Mouse (Mus musculus): Measurements from ENCODE around the gene Snx20. TPM values are rescaled to one million over a fixed set of nuclear protein-coding genes. Genes with fewer than 3 reads are reported as not detected.

The Snx20 gene
- polyA plus RNA-seq, 1 experiment from 2014 or later: 1.3 TPM

DNA sequence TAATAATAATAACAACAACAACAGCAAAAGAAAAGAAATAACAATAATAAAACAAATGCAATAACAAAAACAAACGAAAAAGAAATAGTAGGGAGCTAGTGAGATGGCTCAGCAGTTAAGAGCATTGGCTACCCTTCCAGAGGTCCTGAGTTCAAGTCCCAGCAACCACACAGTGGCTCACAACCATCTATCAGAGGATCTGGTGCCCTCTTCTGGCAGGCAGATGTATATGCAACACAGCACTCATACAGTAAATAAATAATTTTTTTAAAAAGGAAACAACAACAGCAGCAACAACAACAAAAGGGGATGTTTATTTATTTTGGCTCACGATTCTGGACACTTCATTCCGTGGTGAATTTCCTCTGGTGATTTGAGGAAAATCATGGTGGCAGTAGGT, 16.4 kb downstream of the Snx20 start:
- Histone ChIP-seq H3K36me3 (no peaks in the 10 kb centered on the region), H3K9me3 (no peaks in the 10 kb centered on the region), H3K27ac (no peak overlapping the region), H3K27me3 (replicated peaks) (no peaks in the 10 kb centered on the region; the same call in 1 of the 2 replicates), H3K4me2 (replicated peaks) (no peak overlapping the region), H3K4me1 (no peaks in the 10 kb centered on the region), H3K4me3 (no peak overlapping the region), H3K9ac (no peak overlapping the region)
- no peak for ATAC-seq (ENCODE audit: low FRiP score, low read depth)
- WGBS: 70% methylated on average over 3 of the region's 3 CpGs

DNA sequence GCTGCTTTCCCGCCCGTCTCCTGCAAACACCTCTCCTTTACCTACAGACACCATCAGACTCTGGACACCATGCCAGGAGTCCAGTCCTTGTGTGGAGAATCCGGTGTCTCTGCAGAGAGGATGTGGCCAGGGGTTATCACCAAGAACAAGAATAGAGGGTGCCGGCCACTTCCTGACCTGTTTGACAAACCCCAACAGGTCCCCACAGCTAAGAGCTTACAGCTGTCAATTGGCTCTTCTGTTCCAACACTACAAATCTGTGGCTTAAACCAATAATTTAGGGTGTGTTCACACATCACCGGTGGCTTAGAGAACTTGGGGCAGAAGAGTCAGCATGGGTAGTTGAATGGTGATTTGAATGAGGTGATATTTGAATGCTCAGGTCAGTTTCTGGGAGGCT, 17.3 kb downstream of the Snx20 start:
- H3K9ac ChIP-seq: no peak overlapping the region
- no peak overlapping the region for H3K4me2 ChIP-seq (replicated peaks)
- H3K4me1 ChIP-seq: no peaks in the 10 kb centered on the region
- no peak overlapping the region for H3K27ac ChIP-seq
- WGBS: 75% methylated on average over 5 of the region's 5 CpGs
- ATAC-seq (ENCODE audit: low FRiP score, low read depth): no peak
- no peaks in the 10 kb centered on the region for H3K36me3 ChIP-seq
- H3K4me3 ChIP-seq: no peak overlapping the region
- no peaks in the 10 kb centered on the region for H3K9me3 ChIP-seq
- no peaks in the 10 kb centered on the region; the same call in 1 of the 2 replicates for H3K27me3 ChIP-seq (replicated peaks)

DNA sequence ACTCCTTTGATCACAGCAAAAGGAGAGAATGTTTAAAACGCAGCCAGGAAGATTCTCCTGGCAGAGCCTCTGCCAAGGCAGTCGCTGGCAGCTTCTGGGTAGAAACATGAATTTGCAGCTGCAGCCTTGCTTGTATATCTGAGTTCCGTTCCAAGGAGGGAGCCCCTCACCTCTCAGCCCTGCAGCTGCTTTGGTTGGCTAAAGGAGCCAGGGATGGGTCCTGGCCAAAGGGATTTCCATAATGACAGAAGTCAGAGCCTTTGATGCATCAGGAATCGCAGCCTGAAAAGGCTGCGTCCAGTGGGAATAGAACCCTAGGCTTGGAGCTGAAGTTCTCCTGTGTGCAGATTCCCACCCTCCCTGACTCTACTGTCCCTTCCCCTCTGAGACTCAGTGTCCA, 20.9 kb downstream of the Snx20 start:
- H3K9ac ChIP-seq: no peak overlapping the region
- no peak overlapping the region for H3K4me2 ChIP-seq (replicated peaks)
- H3K27ac ChIP-seq: no peak overlapping the region
- H3K27me3 ChIP-seq (replicated peaks): no peaks in the 10 kb centered on the region
- H3K4me3 ChIP-seq: no peak overlapping the region
- no peaks in the 10 kb centered on the region for H3K4me1 ChIP-seq
- 81% methylated on average over 5 of the region's 5 CpGs for WGBS
- no peaks in the 10 kb centered on the region for H3K9me3 ChIP-seq
- no peak for ATAC-seq (ENCODE audit: low FRiP score, low read depth)
- H3K36me3 ChIP-seq: no peaks in the 10 kb centered on the region

DNA sequence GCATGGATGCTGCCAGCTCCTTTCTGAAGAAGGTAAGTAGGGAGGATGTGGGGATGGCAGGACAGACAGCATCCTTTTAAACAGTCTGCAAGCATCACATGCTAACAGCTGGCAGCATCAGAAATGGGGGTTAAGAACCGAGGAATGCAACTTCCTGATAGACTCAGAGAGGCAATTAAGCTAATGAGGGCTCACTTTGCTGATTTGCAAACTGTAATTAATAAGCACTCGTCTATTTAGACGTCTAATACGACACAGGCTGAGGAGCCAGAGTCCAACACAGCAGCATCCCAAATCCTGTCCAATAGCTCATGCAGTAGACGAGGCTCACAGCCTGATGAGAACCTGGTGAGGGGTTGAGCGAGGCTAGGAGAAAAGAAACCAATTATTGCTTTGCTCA, 25.7 kb downstream of the Snx20 start:
- Histone ChIP-seq H3K4me2 (replicated peaks) (no peak overlapping the region), H3K9me3 (no peaks in the 10 kb centered on the region), H3K27ac (no peak overlapping the region), H3K4me1 (peaks cover 4% of the 10 kb centered on the region; the same call in 1 of the 2 replicates), H3K36me3 (no peaks in the 10 kb centered on the region), H3K4me3 (no peak overlapping the region), H3K9ac (no peak overlapping the region), H3K27me3 (replicated peaks) (no peaks in the 10 kb centered on the region)
- no peak for ATAC-seq (ENCODE audit: low FRiP score, low read depth)
- WGBS: 77% methylated on average over 6 of the region's 6 CpGs

DNA sequence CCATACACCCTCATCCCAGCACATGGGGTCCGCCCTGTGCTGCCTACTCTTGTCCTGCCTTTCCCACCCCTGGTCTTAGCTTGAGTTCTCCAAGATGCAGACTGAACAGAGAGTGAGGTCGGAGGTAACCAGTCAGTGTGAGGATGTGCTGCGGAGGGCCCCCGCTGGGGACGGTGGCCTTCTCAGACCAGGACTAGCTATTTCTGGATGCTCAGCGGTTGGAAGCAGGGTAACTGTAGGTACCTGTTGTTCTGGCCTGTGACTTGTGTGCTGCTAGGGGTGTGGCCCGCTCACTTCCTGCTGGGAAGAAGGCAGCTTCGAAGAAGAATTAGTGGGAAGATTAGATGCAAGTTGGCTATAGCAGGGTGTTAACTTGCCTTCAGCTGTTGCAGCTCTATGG, 26.9 kb downstream of the Snx20 start:
- Histone ChIP-seq H3K27me3 (replicated peaks) (no peaks in the 10 kb centered on the region), H3K4me2 (replicated peaks) (no peak overlapping the region), H3K36me3 (no peaks in the 10 kb centered on the region), H3K4me3 (no peak overlapping the region), H3K9me3 (no peaks in the 10 kb centered on the region), H3K9ac (no peak overlapping the region), H3K27ac (no peak overlapping the region), H3K4me1 (peaks cover 13% of the 10 kb centered on the region)
- ATAC-seq (ENCODE audit: low FRiP score, low read depth): no peak
- WGBS: 83% methylated on average over 8 of the region's 8 CpGs

DNA sequence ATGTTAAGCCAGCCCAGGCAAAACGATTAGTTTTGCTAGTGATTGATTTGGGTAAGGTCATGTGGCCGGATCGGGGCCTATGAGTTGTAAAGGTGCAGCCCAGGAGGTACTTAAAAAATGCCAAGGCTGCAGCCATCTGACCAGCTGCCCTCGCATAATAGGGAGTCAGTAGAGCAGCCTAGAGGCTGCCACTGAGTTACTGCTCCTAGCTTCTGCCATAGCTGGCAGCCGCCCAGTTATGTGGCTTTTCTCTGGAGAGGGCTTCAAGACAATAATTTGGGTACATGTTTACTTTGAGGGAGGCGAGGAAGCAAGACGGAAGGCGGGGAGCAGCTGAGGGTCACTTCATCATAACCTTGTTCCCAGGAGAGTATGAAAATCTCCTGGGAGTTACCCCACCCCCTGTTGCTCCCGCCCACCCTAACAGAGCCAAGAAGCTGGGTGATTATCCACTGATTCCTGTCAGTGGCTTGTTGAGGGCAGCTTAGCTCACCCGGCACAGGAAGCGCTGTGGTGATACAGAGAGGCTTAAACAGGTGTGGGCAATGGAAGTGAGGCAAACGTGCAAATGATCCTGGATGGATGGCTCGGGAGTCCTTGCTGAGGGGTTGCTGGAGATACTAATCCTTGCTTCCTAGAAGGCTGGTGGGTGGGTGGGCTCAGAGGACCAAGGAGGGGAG, 30.4 kb downstream of the Snx20 start:
- Histone ChIP-seq H3K4me3 (no peak overlapping the region), H3K4me2 (replicated peaks) (no peak overlapping the region), H3K27me3 (replicated peaks) (no peaks in the 10 kb centered on the region), H3K27ac (no peak overlapping the region), H3K36me3 (no peaks in the 10 kb centered on the region), H3K9ac (no peak overlapping the region), H3K4me1 (peaks cover 23% of the 10 kb centered on the region), H3K9me3 (0 out of 2 replicates have a peak, but pooled peaks cover 5% of the 10 kb centered on the region)
- WGBS: 51% methylated on average over 13 of the region's 13 CpGs
- no peak for ATAC-seq (ENCODE audit: low FRiP score, low read depth)

DNA sequence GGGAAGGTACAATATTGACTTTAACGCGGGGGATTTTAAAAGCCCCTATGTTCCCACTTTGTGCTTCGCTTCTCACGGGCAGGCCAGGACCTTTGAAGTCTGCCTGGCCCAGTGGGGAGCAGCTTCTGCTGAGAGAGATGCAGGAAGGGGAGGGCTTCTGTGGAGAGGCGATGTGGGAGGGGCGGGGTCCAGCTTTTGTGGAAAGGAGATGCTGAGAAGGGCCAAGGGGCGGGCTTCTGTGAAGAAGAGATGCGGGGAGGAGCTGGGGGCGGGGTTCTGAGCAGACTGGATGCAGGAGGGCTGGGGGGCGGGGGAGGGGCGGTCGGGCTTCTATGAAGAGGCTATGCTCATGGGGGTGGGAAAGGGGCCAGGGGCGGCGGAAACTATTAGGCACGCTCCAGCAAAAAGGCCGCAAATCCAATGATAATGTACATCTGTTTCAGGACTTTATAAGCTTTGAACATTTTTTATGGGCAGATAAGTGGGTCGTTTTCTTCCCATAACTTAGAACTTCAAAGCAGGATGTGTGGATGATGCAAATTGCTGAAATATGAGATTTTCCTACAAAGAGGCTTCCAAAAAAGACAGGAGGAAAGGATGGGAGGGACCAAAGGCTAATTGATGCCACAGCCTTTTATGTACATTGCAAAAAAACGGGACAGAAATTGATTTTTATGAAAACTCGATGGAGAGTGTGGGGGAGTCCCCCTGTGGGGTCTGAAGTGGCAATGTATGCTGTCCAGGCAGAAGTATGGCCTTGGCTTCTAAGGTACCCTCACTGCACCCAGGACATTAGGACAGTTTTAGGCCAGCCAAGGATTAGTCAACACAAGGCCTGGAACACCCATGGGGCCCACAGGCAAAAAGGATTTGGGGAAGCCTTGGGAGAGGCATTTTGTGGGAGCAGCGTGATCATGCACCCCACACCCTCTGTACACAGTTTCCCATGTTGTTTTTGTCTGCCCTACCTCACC, 31.6 kb downstream of the Snx20 start:
- 6% methylated on average over 20 of the region's 20 CpGs for WGBS
- peaks cover 23% of the 10 kb centered on the region for H3K4me1 ChIP-seq
- no peaks in the 10 kb centered on the region for H3K27me3 ChIP-seq (replicated peaks)
- H3K36me3 ChIP-seq: no peaks in the 10 kb centered on the region
- 0 out of 2 replicates have a peak, but pooled peaks cover 5% of the 10 kb centered on the region for H3K9me3 ChIP-seq
- peak overlapping the region; percentile 64 for H3K4me2 ChIP-seq (replicated peaks)
- H3K9ac ChIP-seq: peak overlapping the region; percentile 30; the same call in 1 of the 2 replicates
- peak overlapping the region; percentile 30 for H3K4me3 ChIP-seq
- ATAC-seq (ENCODE audit: low FRiP score, low read depth): peak; percentile 91
- no peak overlapping the region for H3K27ac ChIP-seq

DNA sequence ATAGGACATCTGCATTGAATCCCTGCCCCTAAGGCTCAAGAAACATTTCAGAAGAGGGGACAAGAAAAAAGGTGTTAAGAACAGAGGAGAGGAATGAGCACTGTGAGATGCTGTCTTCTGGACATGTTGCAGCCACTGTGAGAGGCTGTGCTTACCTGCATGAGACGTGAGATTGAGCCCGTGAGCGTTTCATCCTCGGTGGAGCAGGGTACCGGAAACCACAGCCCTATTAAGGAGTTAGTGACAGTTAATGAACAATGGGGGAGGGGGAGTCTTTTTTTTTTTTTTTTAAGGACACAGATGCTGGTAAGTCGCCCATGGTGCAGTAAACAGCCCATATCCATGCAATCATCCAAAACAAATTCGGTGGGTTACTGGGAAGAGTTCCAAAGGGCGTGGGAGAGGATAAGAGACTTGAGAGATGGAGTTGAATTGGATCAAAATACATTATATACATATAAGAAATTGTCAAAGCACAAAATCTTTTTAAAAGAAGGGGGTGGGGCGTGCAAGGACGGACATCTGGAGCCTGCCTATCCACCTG, 32.4 kb downstream of the Snx20 start:
- Histone ChIP-seq H3K27me3 (replicated peaks) (no peaks in the 10 kb centered on the region), H3K36me3 (no peaks in the 10 kb centered on the region), H3K4me1 (peaks cover 23% of the 10 kb centered on the region), H3K9ac (no peak overlapping the region), H3K4me2 (replicated peaks) (peak overlapping the region; percentile 64), H3K4me3 (peak overlapping the region; percentile 30), H3K27ac (no peak overlapping the region), H3K9me3 (0 out of 2 replicates have a peak, but pooled peaks cover 5% of the 10 kb centered on the region)
- under 1% methylated on average over 10 of the region's 10 CpGs for WGBS
- ATAC-seq (ENCODE audit: low FRiP score, low read depth): peak; percentile 61

DNA sequence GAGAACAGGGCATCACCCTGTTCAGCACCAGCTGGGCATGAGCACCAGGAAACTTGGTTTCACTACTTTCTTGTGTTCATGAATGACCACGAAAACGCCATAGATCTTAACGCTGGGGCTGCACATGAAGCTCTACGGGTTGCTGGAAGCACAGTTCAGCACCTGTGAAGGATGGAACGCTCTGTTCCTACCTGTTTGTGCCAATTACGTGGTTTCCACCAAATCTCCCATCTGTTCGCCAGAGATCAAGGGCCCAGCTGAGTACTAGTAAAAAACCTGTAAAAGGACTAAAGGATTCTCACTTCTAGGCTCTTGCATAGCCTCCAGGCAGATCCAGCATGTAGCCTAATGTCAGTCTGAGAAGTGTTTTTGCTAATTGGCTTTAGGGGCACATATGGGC, 36.4 kb downstream of the Snx20 start:
- Histone ChIP-seq H3K9ac (no peak overlapping the region), H3K27me3 (replicated peaks) (no peaks in the 10 kb centered on the region), H3K4me3 (no peak overlapping the region), H3K4me1 (peaks cover 14% of the 10 kb centered on the region), H3K9me3 (0 out of 2 replicates have a peak, but pooled peaks cover 5% of the 10 kb centered on the region), H3K4me2 (replicated peaks) (no peak overlapping the region), H3K36me3 (no peaks in the 10 kb centered on the region), H3K27ac (no peak overlapping the region)
- WGBS: 86% methylated on average over 7 of the region's 7 CpGs
- ATAC-seq (ENCODE audit: low FRiP score, low read depth): no peak

DNA sequence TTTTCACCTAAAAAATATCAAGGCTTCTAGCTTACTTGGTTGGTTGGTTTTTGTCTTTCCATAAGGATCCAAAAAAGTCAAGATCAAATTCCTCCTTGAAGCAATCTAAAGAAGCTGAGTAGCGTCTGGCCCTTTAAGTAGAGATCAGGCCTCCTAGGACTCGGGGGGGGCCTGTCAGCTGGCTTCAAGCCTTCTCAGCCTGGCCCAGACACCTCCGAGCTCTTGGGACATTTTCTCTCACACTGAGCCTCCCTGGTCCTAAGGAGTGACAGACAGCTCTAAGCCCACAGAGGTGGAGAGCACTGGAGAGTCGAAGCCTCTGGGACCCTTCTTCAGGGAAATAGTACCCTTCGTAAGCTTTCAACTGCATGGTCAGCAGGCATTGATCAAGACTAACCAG, 37.4 kb downstream of the Snx20 start:
- no peak overlapping the region for H3K9ac ChIP-seq
- 78% methylated on average over 5 of the region's 5 CpGs for WGBS
- no peaks in the 10 kb centered on the region for H3K27me3 ChIP-seq (replicated peaks)
- no peak for ATAC-seq (ENCODE audit: low FRiP score, low read depth)
- peaks cover 7% of the 10 kb centered on the region for H3K4me1 ChIP-seq
- 0 out of 2 replicates have a peak, but pooled peaks cover 5% of the 10 kb centered on the region for H3K9me3 ChIP-seq
- no peak overlapping the region for H3K4me3 ChIP-seq
- H3K27ac ChIP-seq: no peak overlapping the region
- H3K36me3 ChIP-seq: peaks cover 1% of the 10 kb centered on the region; the same call in 1 of the 2 replicates
- H3K4me2 ChIP-seq (replicated peaks): no peak overlapping the region

DNA sequence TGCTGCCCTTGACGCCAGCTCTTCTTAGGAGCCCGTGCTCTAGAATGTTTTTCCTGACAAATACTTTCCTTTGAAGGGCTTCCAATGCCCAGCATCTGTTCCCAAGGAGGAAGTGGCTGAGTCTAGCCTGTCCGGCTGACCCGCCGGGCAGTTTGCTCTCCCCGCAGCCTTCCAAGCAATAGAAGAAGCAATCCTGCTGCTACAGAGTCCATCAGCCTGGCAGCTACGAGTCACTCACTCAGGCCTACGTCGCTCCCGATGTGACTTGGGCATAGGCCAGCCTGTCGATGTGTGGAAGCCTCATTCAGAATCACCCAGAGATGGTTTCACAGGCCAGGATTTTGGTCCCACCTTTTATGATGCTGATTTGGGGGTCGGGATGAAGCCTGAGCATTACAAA, 39.9 kb downstream of the Snx20 start:
- 85% methylated on average over 12 of the region's 12 CpGs for WGBS
- no peaks in the 10 kb centered on the region for H3K27me3 ChIP-seq (replicated peaks)
- ATAC-seq (ENCODE audit: low FRiP score, low read depth): no peak
- no peaks in the 10 kb centered on the region for H3K9me3 ChIP-seq
- peaks cover 13% of the 10 kb centered on the region for H3K36me3 ChIP-seq
- H3K9ac ChIP-seq: no peak overlapping the region
- no peak overlapping the region for H3K27ac ChIP-seq
- H3K4me3 ChIP-seq: no peak overlapping the region
- no peak overlapping the region for H3K4me2 ChIP-seq (replicated peaks)
- H3K4me1 ChIP-seq: no peaks in the 10 kb centered on the region

DNA sequence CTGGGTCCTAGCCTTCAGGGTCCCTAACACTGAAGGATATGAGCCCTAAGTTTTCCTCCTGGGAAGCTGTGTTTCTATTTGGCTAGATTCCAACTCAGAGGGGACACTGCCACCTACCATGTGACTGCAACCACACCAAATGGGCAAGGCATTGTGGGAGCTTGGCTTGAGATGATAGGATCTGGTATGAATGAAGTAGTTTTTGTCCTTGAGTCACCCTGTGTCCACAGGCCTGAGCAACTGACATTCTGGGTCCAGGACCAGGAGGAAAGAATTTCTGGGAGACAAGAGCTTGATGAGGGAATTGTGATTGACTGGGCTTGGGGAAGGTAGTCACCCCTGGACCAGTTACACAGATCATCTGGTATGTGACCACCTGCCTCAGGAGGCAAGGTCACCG, 42.0 kb downstream of the Snx20 start:
- peaks cover 31% of the 10 kb centered on the region for H3K36me3 ChIP-seq
- no peak for ATAC-seq (ENCODE audit: low FRiP score, low read depth)
- H3K27ac ChIP-seq: no peak overlapping the region
- H3K9me3 ChIP-seq: no peaks in the 10 kb centered on the region
- H3K4me2 ChIP-seq (replicated peaks): no peak overlapping the region
- WGBS: 92% methylated on average over 1 of the region's 1 CpGs
- no peak overlapping the region for H3K9ac ChIP-seq
- no peaks in the 10 kb centered on the region for H3K4me1 ChIP-seq
- H3K4me3 ChIP-seq: no peak overlapping the region
- no peaks in the 10 kb centered on the region for H3K27me3 ChIP-seq (replicated peaks)

Measured in neural tube, embryonic 12.5 days (tissue).